Mouse (Mus musculus): ENCODE data around the gene Olfr466.

DNA sequence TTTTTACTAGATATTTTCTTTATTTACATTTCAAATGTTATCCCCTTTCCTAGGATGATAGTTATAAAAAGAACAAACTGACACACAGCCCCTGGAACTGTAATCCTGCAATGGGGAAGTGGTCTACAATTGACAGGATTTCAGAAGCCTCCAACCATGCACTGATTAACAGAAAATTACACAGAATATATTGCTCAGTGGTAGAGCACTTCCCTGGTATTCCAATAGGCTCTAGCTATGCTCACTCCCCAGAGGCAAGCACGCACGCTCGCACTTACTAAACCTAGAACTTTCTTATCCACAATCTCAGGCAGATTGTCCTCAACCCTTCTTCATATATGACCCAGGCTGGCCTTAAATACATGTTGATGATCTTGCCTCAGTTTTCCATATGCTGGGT, 36.8 kb upstream of the Olfr466 start:
- TF ChIP-seq POLR2A (IDR thresholded peaks at IDR 0.05; ENCODE audit: borderline replicate concordance, control insufficient read depth, low read depth, low read length) (no peak), CTCF (IDR thresholded peaks at IDR 0.05; ENCODE audit: control insufficient read depth, insufficient read depth, low read length) (no peak)
